Mouse (Mus musculus): ENCODE measurements around the gene Rps12. TPM values are rescaled to one million over a fixed set of nuclear protein-coding genes. Genes with fewer than 3 reads are reported as not detected.
"Not testable (repeated sequence)": the region's sequence is repeated elsewhere in the genome, so short reads cannot be mapped to it uniquely, and the experiment has no call there.

Rps12 gene
- polyA plus RNA-seq, 1 experiment, result 1,497 TPM

GRCm38 (mm10) chr10:23785599-23785998 lies 1.5 kb downstream of the Rps12 start:
- DNase-seq (ENCODE audit: low read depth), result not testable (repeated sequence)

GRCm38 (mm10) chr10:23784121-23784520 lies 3.0 kb downstream of the Rps12 start:
- DNase-seq (ENCODE audit: low read depth), result no peak

GRCm38 (mm10) chr10:23783493-23783884 lies 3.6 kb downstream of the Rps12 start:
- DNase-seq (ENCODE audit: low read depth), result no peak

GRCm38 (mm10) chr10:23782855-23783492 lies 4.1 kb downstream of the Rps12 start:
- no peak for DNase-seq (ENCODE audit: low read depth)

GRCm38 (mm10) chr10:23781760-23782735 lies 5.0 kb downstream of the Rps12 start:
- no peak for DNase-seq (ENCODE audit: low read depth)

- no peak for DNase-seq (ENCODE audit: low read depth)
Observed at GRCm38 (mm10) chr10:23780539-23781275, 6.4 kb downstream of the Rps12 start.

- no peak for DNase-seq (ENCODE audit: low read depth)
Observed at GRCm38 (mm10) chr10:23777288-23777945, 9.7 kb downstream of the Rps12 start.

GRCm38 (mm10) chr10:23754166-23754565 lies 32.9 kb downstream of the Rps12 start:
- no peak for DNase-seq (ENCODE audit: low read depth)

Other genes starting within 250 kb of the Rps12 start
- 18.6 and 28.4 TPM in 2 replicates for gene Slc18b1, start 9.7 kb upstream of the Rps12 start, polyA plus RNA-seq (2012; rRNA removed)
- 8.1 and 9.3 TPM in 2 replicates for gene Vnn3, start 64.2 kb upstream of the Rps12 start, polyA plus RNA-seq (2012; rRNA removed)
- gene Vnn1, start 107.4 kb upstream of the Rps12 start, polyA plus RNA-seq (2012; rRNA removed), result 2.3 and 2.8 TPM in 2 replicates
- not detected in 2 replicates for gene Taar1, start 133.1 kb upstream of the Rps12 start, polyA plus RNA-seq (2012; rRNA removed)
- not detected in 2 replicates for gene Taar2, start 151.3 kb upstream of the Rps12 start, polyA plus RNA-seq (2012; rRNA removed)
- not detected in 2 replicates for gene Taar3, start 162.3 kb upstream of the Rps12 start, polyA plus RNA-seq (2012; rRNA removed)
- gene Taar4, start 173.2 kb upstream of the Rps12 start, polyA plus RNA-seq (2012; rRNA removed), result 0.14 TPM in 1 of 2 replicates, not detected in the other
- gene Taar5, start 183.4 kb upstream of the Rps12 start, polyA plus RNA-seq (2012; rRNA removed), result not detected in 2 replicates
- not detected in 2 replicates for gene Taar6, start 198.4 kb upstream of the Rps12 start, polyA plus RNA-seq (2012; rRNA removed)
- not detected in 2 replicates for gene Taar7a, start 206.2 kb upstream of the Rps12 start, polyA plus RNA-seq (2012; rRNA removed)
- not detected in 2 replicates for gene Taar7b, start 212.7 kb upstream of the Rps12 start, polyA plus RNA-seq (2012; rRNA removed)
- gene Taar7d, start 239.9 kb upstream of the Rps12 start, polyA plus RNA-seq (2012; rRNA removed), result 0.11 TPM in 1 of 2 replicates, not detected in the other